Mouse (Mus musculus): Measurements from ENCODE around the gene Pank4. TPM values are rescaled to one million over a fixed set of nuclear protein-coding genes. Genes with fewer than 3 reads are reported as not detected.

Pank4 gene
- total RNA-seq, 2 experiments from 2014 or later, result 38.3 to 46.8 TPM

DNA sequence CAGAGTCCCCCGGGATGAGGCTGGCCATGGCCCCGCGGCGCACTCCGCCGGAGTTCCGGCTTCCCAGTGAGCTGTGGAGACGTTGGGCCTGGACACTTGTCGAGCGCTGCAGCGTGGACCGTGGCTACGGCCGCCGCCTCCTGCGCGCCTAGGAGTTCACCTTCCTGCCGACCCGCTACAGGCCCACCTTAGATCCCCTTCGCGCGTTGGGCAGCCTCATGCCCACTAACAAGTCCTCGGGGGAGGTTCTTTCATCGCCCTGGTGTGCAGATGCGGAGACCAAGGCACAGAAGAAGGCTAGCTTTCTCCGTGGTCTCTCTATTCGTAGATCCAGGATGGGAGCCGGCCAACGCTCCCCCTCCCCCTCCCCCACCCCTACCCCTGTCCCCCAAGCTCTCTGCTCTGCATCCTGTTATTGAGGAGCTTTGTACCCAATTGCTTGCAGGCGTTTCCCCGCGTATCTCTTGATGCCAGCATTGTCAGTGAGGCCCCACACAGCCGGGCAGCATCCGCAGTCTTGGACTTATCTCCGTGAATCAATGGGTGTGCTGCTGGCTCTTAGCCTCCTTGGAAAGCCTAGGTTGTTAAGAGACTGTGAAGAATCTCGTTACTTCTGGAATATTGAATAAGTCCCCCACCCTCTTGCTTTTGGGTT, 785 bp downstream of the Pank4 start:
- DNase-seq (ENCODE audit: low spot score in 2 of 2), result peak in 1 of 2 experiments; percentile 35

DNA sequence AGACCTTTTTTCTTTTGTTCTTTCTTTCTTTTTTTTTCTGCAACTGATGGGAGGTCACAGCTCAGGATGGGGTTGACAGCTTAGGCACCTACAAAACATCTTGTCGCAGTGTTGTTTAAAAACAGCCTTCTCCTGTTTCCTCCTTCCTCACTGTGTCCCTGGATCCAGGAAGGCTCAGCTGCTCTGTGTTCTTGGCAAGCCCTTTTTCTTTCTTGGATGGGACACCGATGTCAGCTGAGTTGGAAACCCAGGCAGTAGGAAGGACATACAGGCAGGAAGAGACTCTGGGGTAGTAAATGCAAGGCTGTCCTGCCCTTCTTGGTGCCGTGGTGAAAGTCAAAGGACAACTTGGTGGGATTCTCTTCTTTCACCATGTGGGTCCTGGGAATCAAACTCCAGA, 1.9 kb downstream of the Pank4 start:
- no peak for DNase-seq (ENCODE audit: low spot score in 2 of 2)

DNA sequence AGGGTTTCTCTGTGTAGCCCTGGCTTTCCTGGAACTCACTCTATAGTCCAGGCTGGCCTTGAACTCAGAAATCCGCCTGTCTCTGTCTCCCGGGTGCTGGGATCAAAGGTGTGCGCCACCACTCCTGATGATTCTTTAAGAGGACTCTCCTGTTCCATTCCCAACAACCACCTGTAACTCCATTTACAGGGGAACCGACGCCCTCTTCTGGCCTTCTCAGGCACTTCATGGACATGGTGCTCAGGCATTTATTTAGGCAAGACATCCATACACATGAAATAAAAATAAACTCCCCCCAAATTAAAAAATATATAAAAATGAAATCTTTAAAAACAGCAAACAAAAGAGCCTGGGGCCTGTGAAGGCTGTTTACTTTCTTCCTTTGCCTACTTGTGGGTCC, 3.2 kb downstream of the Pank4 start:
- peak; percentile 53 to 70 for DNase-seq (ENCODE audit: low spot score in 2 of 2)

DNA sequence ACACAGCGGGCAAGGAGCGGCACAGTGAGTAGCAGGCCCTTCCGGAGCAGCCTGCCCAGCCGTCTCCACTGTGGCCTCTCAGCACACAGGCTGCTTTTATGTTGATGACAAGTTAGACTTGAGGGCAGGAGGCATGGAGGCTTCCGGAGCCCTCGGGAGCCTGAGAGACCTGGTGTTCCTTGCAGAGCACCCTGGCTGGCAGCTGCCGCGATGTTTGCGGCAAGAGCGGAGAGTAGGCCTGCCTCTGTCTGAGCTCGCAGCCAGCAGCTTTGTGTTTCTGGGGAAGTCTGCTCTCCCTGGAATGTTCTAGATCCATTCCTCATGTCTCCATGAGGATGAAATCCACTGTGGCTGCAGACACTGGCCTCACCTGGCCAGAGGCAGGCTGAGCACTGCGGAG, 8.6 kb downstream of the Pank4 start:
- no peak for DNase-seq (ENCODE audit: low spot score in 2 of 2)

DNA sequence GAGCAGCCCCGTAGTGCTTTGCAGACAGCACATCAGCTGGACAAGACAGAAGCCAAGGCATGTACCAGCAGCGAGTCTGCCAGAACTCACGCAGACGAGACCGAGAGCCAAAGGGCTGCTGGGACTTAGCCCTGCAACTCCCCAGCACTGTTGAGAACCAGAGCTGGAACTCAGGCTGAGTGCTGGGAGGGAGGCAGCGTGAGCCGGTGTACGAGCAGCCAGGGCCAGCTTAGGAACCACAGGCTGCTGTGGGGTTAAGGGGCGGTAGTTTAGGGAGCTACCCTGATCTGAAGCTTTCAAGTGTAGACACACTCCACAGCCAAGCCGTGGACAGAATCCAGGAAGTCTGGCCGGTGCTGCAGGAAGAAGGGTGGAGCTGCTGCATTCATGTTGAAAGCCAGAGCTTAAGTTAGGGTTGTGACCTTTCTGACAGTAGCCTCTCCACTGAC, 10.3 kb downstream of the Pank4 start:
- DNase-seq (ENCODE audit: low spot score in 2 of 2), result no peak

DNA sequence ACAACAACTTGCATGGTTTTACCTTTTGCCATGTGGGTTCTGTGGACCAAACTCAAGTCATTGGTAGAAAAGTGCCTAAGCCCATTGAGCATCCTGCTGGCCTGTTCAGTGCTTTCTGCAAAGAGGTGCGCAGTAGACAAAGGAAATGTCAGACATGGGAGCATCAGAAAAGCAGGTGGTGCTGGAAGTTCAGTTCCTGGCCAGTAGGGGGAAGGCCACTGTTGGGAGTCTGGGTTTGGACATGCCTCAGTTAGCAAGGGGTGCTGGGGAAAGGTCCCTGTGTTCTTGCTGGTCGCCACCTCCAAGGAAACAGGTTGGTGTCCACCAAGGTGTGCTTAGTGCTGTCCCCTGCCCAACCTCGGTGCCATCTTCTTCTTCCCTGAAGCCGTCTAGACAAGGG, 16.2 kb downstream of the Pank4 start:
- DNase-seq (ENCODE audit: low spot score in 2 of 2), result no peak

DNA sequence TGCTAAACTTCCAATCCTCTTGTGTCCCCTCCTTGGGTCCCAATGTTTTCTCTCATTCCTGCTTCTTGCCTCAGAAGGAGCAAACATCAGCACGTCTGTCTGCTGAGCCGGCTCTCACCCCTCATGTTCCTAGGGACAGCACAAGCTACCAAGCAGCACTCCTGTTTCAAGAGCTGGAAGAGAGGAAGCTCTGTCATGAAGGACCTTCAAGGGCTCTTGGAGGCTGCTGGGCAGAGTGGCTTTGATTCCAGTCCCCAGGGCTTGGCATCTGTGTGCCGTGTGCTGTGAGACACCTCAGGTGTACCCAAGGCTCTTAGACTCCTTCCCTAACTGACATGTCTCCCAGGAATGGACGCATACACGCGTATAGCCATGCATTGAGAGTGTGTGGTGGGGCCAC, 17.2 kb downstream of the Pank4 start:
- DNase-seq (ENCODE audit: low spot score in 2 of 2), result no peak

DNA sequence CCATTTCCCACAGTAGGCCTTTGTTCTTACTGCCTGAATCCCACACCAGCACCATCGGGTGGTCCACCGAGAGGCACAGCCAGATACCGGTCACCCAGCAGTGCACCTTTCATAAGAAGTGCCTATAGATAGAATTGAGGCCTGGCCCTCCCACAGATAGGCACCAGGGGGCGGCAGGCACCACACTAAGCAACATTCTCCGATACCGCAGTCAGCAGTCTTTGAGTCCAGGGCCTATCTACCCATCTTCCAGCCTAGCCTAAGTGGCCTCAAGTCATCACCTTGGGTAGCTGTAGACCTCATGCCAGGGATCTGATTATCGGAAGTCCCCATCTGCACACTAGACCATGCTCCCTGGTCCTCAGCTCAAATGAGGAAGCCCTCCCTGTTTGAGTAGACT, 17.6 kb downstream of the Pank4 start:
- DNase-seq (ENCODE audit: low spot score in 2 of 2), result peak; percentile 72 to 74

DNA sequence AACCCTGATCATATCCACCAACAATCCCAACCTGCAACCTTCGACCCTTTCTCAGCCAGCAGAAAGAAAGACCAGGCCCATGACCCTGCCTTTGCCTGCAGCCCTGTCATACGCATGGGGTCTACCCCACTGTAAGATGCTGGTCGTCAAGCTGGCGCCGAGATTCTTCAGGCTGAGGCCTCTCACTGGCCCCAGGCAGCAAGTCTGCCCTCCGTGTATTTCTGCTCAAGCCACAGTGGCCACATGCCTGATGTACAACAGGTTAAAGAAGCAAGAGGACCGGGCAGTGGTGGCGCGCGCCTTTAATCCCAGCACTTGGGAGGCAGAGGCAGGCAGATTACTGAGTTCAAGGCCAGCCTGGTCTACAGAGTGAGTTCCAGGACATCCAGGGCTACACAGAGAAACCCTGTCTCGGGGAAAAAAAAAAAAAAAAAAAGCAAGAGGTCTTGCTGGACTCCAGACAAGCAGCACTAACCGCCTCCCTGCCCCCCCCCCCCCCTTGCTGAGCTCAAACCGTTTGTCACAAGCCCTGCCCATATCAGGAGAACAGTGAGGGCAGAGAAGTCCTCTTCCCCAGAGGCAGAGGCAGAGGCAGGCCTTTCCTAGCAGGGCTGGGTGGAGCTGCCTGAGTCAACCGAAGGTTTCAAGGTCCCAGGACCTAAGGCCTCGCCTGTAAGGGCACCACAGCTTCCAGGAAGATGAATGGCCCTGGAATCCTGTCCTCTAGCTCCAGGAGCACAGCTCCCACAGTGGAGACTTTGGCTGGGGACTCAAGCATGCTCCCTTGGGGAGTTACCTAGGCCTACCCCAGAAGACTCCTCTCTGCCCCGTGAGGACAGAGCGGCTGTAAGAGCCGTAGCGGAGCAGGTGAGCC, 18.6 kb downstream of the Pank4 start:
- DNase-seq (ENCODE audit: low spot score in 2 of 2), result no peak

DNA sequence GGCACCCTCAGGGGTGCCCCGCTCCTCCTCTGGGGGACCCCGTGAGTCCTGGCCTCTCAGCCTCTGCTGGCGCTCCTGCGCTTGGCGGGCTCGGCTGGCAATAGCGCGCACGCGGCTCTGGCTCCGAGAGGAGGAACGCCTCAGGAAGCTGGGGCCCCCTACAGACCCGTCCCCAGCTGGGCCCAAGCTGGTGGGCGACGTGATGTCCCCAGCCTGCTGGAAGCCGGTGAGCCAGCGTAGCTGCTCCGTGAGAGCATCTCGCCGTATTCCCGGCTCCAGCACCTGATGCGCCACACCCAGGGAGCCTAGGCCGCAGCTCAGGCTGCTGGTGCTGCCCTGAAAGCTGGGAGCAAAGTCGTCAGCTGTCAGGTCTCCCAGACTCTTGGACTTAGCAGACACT, 19.8 kb downstream of the Pank4 start:
- DNase-seq (ENCODE audit: low spot score in 2 of 2), result no peak

DNA sequence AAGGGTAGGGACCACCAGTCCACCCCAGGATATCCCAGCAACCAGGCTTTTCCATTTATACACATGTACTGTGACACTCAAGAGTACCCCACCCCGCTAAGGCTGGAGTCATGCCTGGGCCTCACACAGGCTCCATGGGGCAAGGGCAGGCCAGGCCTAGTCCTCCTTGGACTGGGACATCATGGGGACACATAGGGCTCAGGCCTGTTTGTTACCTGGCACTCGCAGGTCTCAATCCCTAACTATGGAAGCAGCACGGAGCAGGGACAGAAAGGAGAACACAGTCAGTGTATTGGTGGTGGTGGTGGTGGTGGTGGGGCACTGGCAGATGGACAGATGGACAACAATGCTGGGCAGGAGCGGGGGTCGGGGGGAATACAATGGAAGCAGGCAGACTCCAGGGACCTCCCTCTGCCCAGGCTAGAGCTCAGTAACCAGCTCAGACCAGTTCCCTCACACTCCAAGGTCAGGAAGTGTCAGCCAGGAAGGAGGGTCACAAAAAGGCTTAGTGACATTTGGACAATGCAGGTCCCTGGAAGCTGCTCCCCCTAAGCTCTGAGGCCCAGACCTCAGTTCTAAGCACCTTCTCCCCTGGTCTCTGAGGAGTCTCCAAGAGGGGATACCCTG, 21.3 kb downstream of the Pank4 start:
- no peak for DNase-seq (ENCODE audit: low spot score in 2 of 2)

DNA sequence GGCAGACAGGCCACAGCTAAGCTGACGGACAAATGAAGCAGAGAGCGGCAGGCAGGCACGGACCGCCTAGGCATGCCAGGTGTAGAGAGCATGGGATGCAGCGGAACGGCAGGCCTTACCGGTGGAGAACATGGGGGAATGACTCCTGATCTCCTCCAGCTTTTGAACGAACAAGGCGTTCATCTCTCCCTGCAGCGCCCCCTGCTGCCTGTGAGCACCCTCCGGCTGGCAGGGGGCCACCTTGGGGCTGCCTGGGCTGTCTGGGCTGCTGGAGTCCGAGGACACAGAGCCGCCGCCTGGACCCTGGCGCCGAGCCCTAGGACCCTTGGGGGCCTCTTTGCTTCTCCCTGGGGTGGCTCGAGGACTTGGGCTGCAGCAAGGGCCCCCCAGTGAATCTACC, 22.2 kb downstream of the Pank4 start:
- DNase-seq (ENCODE audit: low spot score in 2 of 2), result peak; percentile 70 to 82

DNA sequence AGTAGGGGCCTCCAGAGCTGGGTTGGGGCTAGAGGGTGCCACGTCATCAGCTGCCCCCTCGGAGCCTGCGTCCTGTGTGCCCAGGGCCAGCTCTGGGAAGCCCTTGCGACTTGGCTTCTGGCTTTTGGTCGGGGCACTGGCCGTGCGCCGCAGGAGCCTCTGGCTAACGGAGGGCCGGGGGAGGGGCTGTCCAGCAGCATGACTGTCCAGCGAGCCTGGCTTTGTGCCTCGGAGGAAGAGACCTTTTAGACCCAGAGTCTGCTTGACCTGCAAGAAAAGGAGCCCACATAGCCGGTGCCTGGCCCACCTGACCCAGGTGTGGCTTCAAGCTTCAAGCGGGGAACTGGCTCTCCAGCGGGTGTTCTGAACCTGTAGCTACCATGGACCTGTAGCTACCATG, 22.8 kb downstream of the Pank4 start:
- DNase-seq (ENCODE audit: low spot score in 2 of 2), result no peak

DNA sequence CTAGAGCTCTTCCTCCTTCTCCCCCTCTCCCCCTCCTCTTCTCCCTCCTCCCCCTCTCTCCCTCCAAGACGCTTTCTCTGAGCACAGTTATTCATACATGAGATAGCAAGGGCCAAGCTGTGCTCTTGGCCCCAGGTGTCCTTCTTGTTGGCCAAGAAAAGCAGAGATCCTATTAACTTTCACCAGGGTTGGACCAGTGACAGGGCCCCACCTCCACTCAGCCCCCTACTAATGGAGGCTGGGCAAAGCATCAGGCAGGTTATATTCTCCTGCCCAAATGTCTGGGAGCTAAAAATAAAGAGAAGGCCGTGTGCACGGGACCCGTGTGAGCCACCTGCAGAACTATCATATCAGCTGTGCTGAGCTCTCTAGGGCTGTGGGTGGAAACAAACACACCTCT, 31.0 kb downstream of the Pank4 start:
- DNase-seq (ENCODE audit: low spot score in 2 of 2), result no peak

DNA sequence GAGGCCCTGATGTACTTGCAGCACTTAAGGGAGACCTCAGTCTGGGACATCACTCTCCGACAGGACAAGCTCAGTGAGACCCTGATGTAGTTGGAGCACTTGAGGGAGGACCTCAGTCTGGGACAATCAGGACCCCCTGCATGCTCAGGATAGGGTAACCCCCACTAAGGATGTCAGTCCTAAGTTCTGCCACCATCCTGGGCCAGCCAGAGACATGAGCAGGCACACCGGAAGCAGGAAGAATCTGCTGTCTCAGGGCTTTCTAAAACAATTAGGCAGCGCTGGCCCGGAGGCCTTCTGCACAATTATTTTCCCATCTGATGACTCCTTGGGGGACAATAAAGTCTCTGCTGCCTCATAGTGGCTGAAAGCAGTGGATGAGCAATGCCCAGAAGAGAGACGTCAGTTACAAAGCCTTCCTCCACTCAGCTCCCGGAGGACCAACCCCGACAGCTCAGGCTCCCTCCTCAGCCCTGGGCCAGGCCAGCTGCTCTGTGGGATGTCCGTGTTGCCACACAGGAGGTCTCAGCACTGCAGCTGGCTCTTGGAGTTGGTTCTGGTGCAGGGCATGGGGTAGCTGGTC, 32.7 kb downstream of the Pank4 start:
- DNase-seq (ENCODE audit: low spot score in 2 of 2), result no peak

DNA sequence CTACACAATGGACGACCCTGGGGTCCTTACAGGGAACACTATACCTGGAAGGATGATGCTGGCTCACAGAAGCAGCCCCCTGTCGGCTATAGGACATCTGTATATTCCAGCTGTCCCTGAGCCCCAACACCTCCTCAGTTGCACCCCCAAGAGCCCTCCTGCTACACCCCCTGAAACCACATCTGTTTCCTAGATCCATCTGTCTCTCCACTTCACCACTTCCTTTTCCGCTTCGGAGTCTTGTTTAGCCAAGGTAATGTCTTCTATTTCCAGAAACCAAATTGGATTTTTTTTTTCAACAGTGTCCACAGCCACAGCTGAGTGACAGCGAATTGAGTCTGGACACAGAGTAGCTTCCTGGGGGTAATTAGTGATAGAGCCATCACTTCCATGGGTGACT, 35.5 kb downstream of the Pank4 start:
- DNase-seq (ENCODE audit: low spot score in 2 of 2), result no peak

DNA sequence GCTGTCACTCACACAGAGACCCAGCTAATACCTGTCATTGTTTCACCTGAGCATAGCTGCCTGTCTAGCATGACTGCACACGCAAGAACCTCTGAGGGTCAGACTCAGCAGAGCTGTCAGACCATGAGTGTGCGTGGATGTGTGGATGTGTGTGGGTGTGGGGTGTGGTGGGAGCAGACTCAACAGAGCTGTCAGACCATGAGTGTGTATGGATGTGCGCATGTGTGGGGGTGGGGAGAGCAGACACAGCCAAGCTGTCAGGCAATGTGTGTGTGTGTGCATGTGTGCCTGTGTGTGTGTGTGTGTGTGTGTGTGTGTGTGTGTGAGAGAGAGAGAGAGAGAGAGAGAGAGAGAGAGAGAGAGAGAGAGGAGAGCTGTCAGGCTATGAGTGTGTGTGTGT, 41.4 kb downstream of the Pank4 start:
- DNase-seq (ENCODE audit: low spot score in 2 of 2), result no peak

DNA sequence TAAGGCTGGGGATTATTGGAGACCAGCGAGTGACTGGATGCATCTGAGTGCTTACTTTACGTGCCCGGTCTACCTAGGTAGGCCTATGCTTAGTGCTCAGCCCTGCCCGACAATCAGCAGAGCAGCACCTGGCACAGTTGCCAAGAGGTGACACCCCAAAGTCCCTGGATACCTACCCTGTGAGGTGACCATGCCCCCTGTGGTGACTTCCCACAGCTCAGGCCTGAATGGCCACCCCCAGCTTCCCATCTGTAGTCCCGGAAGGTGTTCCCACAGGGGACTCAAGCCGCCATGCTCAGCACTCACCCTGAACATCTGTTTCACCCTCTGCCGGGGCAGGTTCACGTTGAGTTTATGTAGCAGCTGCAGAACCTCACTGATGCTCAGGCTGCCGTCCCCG, 42.4 kb downstream of the Pank4 start:
- no peak for DNase-seq (ENCODE audit: low spot score in 2 of 2)

DNA sequence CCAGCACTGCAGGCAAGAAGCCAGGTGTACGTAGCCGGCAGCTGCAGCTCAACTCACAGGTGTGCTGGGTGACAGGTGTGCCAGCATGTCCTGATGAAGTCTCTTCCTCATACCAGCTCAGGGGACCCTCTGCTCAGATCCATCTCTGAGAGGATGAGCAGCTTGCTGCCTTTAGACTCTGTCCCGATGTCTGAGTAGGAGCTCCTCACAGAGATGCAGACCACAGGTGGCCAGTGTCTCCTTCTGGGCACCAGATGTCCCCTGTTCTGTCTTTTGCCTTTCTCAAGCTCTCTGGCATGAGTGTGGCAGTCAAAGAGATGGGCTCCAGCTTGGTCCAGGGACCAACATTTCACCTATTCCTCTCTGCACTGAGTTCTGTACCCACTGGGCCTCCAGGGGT, 43.7 kb downstream of the Pank4 start:
- DNase-seq (ENCODE audit: low spot score in 2 of 2), result no peak

DNA sequence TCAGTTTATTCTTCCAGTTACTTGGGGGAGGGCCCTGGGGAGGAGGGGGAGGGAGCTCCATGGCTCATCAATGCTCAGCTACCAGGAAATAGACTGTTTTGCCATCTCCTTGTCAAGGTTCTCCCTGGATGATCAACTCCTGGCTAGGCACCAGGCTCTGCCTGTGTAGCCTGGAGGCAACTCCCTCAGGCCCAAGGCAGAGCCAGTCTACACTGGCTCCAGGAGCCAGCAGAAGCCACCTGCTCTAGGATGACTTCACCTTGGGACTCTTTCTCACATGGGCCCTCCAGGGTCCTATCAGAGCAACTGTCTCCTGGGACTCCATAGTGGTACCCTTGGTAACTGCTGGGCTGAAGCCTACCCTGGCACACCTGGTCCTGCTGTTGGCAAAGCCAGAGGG, 44.2 kb downstream of the Pank4 start:
- no peak for DNase-seq (ENCODE audit: low spot score in 2 of 2)

DNA sequence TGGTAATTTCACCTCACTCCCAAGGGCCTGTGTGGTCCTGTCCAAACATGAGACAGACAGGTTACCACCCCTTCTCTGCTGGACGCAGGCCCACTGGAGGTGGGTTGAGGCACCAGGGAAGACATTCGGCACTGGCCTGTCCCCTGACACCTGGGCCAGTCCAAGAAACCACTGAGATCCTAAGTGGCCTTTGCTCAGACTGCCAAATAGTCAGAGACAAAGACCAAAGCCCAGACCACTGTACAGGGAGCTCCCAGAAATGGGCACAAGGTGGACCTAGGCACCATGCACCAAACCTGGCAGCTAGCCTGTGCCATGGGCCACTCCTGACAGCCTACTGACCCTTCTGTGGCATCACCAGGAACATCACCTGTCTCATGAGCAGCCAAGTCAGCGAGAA, 45.3 kb downstream of the Pank4 start:
- DNase-seq (ENCODE audit: low spot score in 2 of 2), result no peak

DNA sequence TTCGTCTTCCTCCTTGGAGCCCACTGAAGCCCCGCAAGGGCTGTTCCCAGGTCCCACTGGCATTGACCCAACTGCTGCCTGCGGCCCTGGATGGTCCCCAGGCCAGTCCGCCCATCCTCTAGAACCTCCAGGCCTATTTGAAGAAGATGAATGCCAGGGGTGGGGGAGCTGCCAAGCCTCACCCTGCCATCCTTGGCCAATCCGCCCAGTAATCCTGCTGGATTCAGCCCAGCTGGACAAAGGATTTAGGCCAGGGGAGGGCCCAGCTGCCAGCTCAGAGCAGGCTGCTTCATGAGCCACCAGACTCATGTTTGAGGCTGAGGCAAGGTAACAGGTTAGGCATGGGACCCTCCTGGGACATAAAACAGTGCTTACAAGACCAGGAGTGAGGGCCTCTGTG, 46.9 kb downstream of the Pank4 start:
- DNase-seq (ENCODE audit: low spot score in 2 of 2), result peak in 1 of 2 experiments; percentile 40
